Mouse (Mus musculus) heart, embryonic 15.5 days (tissue): ENCODE data around the gene Aebp1. TPM values are rescaled to one million over a fixed set of nuclear protein-coding genes. Genes with fewer than 3 reads are reported as not detected.

ENCODE experiments used
- ATAC-seq: fragments of 200-750 bp; cut with Nextera tagmentation; replicated peaks from 2 replicates; pipeline ENCODE4 v1.8.0; 2017; ENCODE audit warnings: low read depth, moderate TSS enrichment; ENCODE audit not compliant: insufficient number of reproducible peaks, insufficient read depth, low FRiP score
- H3K27ac ChIP-seq: fragments of 300-500 bp; sonication (generic); 2 replicates; pipeline ENCODE4 v1.5.1; 2015; ENCODE audit warnings: mild to moderate bottlenecking, inconsistent platforms
- H3K27me3 ChIP-seq: fragments of 300-500 bp; sonication (generic); 2 replicates; pipeline ENCODE4 v1.6.1; 2015; ENCODE audit warnings: inconsistent platforms
- H3K36me3 ChIP-seq: fragments of 300-500 bp; sonication (generic); 2 replicates; pipeline ENCODE4 v1.6.1; 2015; ENCODE audit warnings: mild to moderate bottlenecking, inconsistent platforms
- H3K4me1 ChIP-seq: fragments of 300-500 bp; sonication (generic); replicated peaks from 2 replicates; pipeline ENCODE4 v1.6.1; 2015; ENCODE audit warnings: inconsistent platforms
- H3K4me2 ChIP-seq: fragments of 300-500 bp; sonication (generic); 2 replicates; pipeline ENCODE4 v1.6.1; 2015; ENCODE audit warnings: inconsistent platforms, mild to moderate bottlenecking, moderate library complexity
- H3K4me3 ChIP-seq: fragments of 300-500 bp; sonication (generic); 2 replicates; pipeline ENCODE4 v1.5.1; 2015; ENCODE audit warnings: mild to moderate bottlenecking, inconsistent platforms
- H3K9ac ChIP-seq: fragments of 300-500 bp; sonication (generic); 2 replicates; pipeline ENCODE4 v1.6.1; 2015; ENCODE audit warnings: mild to moderate bottlenecking, inconsistent platforms
- H3K9me3 ChIP-seq: fragments of 300-500 bp; sonication (generic); replicated peaks from 2 replicates; pipeline ENCODE4 v1.6.1; 2016; ENCODE audit warnings: inconsistent platforms
- WGBS: fragments of 180-500 bp; shearing (Covaris S2); methylation state at CpG from one replicate; pipeline ENCODE4 v1.1.7; 2015; ENCODE audit warnings: mixed read lengths; 5-methylcytosine and 5-hydroxymethylcytosine counted together
- polyA plus RNA-seq: library from polyadenylated mRNA; unstranded; fragments of >200 nt; fragmentation: Nextera tagmentation; extraction: Ambion mirVana; gene quantifications from 2 replicates; pipeline ENCODE4 v1.2.1, GENCODE M21; 2015

The Aebp1 gene
- polyA plus RNA-seq, 1 experiment from 2014 or later, result 31.7 TPM

DNA sequence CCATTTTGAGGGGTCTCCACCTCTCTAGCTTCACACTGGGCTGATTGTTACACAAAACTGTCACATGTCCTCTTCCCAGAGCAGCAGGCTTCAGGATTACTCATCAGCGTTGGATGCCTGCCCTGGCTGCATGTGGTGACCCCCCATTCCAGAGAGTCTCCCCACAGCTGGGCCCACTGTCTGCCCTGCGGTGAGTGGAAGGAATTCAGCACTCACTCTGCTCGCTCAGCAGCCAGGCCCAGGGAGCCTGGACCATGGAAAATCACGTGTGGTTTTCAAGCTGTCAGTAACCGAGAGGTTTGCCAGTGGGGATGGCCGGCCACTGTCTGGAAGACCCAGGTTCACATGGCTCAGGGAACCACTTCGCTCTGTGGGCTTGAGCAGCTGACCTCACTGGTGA is 5.8 kb upstream of the Aebp1 start:
- no peak overlapping the region for H3K9ac ChIP-seq
- H3K4me2 ChIP-seq, result no peak overlapping the region
- no peak; the same call in 1 of the 2 replicates for ATAC-seq
- WGBS, result 28% methylated on average over 7 of the region's 7 CpGs
- H3K36me3 ChIP-seq, result no peaks in the 10 kb centered on the region
- peaks cover 34% of the 10 kb centered on the region for H3K4me1 ChIP-seq
- H3K27me3 ChIP-seq, result no peaks in the 10 kb centered on the region
- H3K4me3 ChIP-seq, result no peak overlapping the region
- H3K27ac ChIP-seq, result no peak overlapping the region
- no peaks in the 10 kb centered on the region for H3K9me3 ChIP-seq

- Histone ChIP-seq H3K9me3 (no peaks in the 10 kb centered on the region), H3K4me3 (no peak overlapping the region), H3K9ac (no peak overlapping the region), H3K27me3 (no peaks in the 10 kb centered on the region), H3K4me1 (peaks cover 35% of the 10 kb centered on the region), H3K27ac (peak overlapping the region; percentile 34; the same call in 1 of the 2 replicates), H3K36me3 (no peaks in the 10 kb centered on the region), H3K4me2 (no peak overlapping the region)
- no peak for ATAC-seq
- whole genome bisulfite sequencing, result 65% methylated on average over 8 of the region's 8 CpGs
Measured at GRCm38 (mm10) chr11:5856479-5857130, 5.1 kb upstream of the Aebp1 start.

DNA sequence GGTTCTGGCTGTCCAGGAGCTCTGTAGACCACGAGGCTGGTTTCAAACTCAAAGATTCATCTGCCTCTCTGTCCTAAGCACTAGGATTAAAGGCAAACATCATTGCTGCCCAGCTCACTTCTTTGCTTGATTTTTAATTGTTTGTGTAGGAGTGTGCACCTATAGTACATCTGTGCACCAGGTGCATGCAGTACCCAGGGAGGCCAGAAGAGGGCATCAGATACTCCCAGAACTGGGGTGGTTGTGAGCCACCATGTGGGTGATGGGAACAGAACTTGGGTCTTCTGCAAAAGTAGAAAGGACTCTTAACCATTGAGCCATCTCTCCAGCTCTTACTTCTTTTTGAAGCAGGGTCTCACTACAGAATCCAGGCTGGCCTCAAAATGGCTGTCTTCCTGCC is 3.0 kb upstream of the Aebp1 start:
- Histone ChIP-seq H3K36me3 (no peaks in the 10 kb centered on the region), H3K4me3 (no peak overlapping the region), H3K4me2 (no peak overlapping the region), H3K9me3 (no peaks in the 10 kb centered on the region), H3K4me1 (peaks cover 40% of the 10 kb centered on the region), H3K9ac (no peak overlapping the region), H3K27me3 (0 out of 2 replicates have a peak, but pooled peaks cover under 1% of the 10 kb centered on the region), H3K27ac (no peak overlapping the region)
- ATAC-seq, result no peak
- 81% methylated on average over 1 of the region's 1 CpGs for WGBS

DNA sequence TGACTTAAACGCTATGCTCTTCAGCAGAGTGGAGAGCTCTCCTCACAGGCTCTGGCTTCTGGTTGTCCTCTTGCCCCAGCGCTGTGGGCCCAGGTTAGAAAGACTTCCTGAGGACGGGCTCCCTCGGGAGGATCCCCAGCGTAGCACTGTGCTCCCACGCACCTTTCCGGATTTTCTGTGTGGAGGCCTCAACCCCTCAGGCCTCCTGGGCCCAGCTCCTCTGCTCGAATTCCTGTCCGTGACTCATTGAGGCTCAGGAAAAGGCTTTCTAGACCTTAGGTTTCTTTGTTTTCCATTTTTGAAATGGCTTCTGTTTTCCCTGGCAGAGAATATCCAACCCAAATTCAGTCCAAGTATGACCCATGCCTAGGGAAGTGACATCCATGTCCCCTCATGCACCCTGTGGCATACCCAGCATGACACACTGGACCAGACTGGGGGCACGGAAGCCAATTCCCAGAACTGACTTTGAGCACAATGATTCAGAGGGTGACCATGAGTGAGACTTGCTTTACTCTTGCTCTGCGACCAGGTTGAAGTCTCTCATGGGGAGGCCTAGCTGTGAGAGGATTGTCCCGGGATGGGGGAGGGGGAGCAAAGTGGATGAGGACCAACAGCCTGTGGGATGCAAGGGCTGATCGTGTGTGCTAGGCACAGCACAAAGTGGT is 1.7 kb upstream of the Aebp1 start:
- Histone ChIP-seq H3K27ac (no peak overlapping the region), H3K4me1 (peaks cover 40% of the 10 kb centered on the region), H3K9me3 (no peaks in the 10 kb centered on the region), H3K27me3 (0 out of 2 replicates have a peak, but pooled peaks cover 3% of the 10 kb centered on the region), H3K4me2 (no peak overlapping the region), H3K9ac (no peak overlapping the region), H3K4me3 (no peak overlapping the region), H3K36me3 (no peaks in the 10 kb centered on the region)
- WGBS, result 77% methylated on average over 13 of the region's 13 CpGs
- no peak for ATAC-seq

DNA sequence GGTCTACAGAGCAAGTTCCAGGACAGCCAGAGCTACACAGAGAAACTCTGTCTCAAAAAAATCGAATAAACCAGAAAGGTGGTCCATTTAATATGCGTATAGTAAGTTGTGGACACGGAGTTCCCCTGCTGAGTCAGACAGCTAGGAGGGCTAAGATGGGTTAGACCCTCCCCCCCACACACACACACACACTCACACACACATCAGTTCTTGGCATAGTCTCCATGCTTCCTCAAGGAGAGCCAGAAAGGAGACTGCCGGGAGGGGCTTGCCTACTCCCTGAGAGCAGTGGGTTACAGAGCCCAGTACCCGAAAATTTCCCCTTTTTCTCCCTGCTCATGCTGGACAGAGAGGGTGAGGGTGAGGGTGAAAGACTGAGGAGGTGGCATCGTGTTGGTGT is 1.1 kb upstream of the Aebp1 start:
- Histone ChIP-seq H3K9me3 (no peaks in the 10 kb centered on the region), H3K27me3 (0 out of 2 replicates have a peak, but pooled peaks cover 3% of the 10 kb centered on the region), H3K4me1 (peaks cover 39% of the 10 kb centered on the region), H3K4me2 (no peak overlapping the region), H3K36me3 (no peaks in the 10 kb centered on the region), H3K27ac (no peak overlapping the region), H3K4me3 (no peak overlapping the region), H3K9ac (no peak overlapping the region)
- no peak for ATAC-seq
- WGBS, result 53% methylated on average over 6 of the region's 6 CpGs

DNA sequence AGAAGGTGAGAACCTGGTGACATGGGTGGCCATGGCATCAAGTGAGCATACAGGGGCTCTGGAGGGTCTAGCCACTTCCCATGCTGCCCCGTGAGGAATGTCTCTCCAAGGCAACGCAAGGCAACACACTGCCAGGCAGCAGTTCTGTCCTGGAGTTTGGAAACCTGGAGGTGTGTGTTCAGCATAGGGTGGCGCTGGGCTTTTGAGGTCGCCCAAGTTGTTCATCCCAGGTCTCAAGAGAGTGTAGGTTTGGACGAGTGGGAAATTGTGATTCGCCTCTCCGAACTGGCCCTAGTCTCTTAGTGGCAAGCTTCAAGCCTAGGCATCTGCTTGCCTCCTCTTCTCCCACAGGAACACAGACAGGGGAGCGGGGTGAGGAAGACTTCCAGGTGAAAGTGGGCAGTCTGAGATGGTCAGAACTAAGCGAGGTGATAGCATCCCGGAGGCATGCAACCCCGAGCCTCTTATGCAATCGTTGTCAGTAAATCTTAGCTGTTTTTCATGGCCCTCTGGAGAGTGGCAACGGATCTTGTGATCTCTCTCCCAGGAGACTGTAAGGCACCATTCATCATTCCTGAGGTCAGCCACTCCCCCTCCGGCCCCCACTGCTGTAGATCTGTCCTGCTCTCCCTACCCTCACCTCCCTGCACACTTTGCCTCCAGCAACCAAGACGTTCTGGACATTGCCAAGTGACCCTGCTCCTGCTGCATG is 803 bp downstream of the Aebp1 start:
- 12% methylated on average over 15 of the region's 15 CpGs for WGBS
- Histone ChIP-seq H3K9ac (peak overlapping the region; percentile 64), H3K4me2 (peak overlapping the region; percentile 83), H3K9me3 (no peaks in the 10 kb centered on the region), H3K27ac (0 out of 2 replicates have a peak overlapping the region, but pooled peaks have one; percentile 12), H3K4me3 (peak overlapping the region; percentile 54), H3K4me1 (peaks cover 26% of the 10 kb centered on the region), H3K27me3 (0 out of 2 replicates have a peak, but pooled peaks cover 3% of the 10 kb centered on the region), H3K36me3 (no peaks in the 10 kb centered on the region)
- 0 out of 2 replicates have a peak, but pooled peaks have one; percentile 14 for ATAC-seq

DNA sequence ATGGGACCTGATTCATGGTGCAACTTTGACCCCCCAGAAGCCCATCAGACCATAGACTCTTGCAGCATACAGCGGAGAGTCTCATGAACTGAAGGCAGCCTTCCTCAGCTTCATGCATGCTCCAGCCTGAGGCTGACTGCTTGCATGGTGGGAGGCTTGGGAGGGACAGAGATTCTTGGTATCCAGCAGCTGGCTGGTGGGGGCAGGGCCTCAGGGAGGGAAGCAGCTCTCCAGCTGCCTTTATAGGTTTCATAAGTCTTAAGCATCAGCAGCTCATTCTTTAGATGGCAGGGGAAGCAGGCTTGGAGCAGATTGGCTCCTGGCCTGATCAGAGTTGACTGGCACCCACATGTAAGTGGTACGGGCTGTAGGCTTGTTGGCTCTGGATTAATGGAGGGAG is 5.4 kb downstream of the Aebp1 start:
- no peaks in the 10 kb centered on the region for H3K9me3 ChIP-seq
- H3K27me3 ChIP-seq, result 0 out of 2 replicates have a peak, but pooled peaks cover 3% of the 10 kb centered on the region
- peaks cover 10% of the 10 kb centered on the region for H3K4me1 ChIP-seq
- no peak overlapping the region for H3K4me2 ChIP-seq
- no peak overlapping the region for H3K4me3 ChIP-seq
- H3K36me3 ChIP-seq, result peaks cover 25% of the 10 kb centered on the region
- ATAC-seq, result no peak
- H3K9ac ChIP-seq, result no peak overlapping the region
- 85% methylated on average over 2 of the region's 2 CpGs for WGBS
- H3K27ac ChIP-seq, result no peak overlapping the region

- Histone ChIP-seq H3K4me1 (no peaks in the 10 kb centered on the region), H3K4me3 (no peak overlapping the region), H3K4me2 (no peak overlapping the region), H3K9ac (no peak overlapping the region), H3K27me3 (0 out of 2 replicates have a peak, but pooled peaks cover 3% of the 10 kb centered on the region), H3K36me3 (peaks cover 36% of the 10 kb centered on the region), H3K27ac (no peak overlapping the region), H3K9me3 (no peaks in the 10 kb centered on the region)
- no peak for ATAC-seq
- WGBS, result 88% methylated on average over 12 of the region's 12 CpGs
Measured at GRCm38 (mm10) chr11:5868324-5868723, 6.6 kb downstream of the Aebp1 start.

GRCm38 (mm10) chr11:5869331-5869730 is 7.6 kb downstream of the Aebp1 start:
- H3K4me1 ChIP-seq, result no peaks in the 10 kb centered on the region
- no peak overlapping the region for H3K9ac ChIP-seq
- ATAC-seq, result no peak
- H3K27ac ChIP-seq, result no peak overlapping the region
- no peak overlapping the region for H3K4me3 ChIP-seq
- no peak overlapping the region for H3K4me2 ChIP-seq
- peaks cover 42% of the 10 kb centered on the region for H3K36me3 ChIP-seq
- H3K9me3 ChIP-seq, result no peaks in the 10 kb centered on the region
- 91% methylated on average over 16 of the region's 16 CpGs for WGBS
- H3K27me3 ChIP-seq, result no peaks in the 10 kb centered on the region

DNA sequence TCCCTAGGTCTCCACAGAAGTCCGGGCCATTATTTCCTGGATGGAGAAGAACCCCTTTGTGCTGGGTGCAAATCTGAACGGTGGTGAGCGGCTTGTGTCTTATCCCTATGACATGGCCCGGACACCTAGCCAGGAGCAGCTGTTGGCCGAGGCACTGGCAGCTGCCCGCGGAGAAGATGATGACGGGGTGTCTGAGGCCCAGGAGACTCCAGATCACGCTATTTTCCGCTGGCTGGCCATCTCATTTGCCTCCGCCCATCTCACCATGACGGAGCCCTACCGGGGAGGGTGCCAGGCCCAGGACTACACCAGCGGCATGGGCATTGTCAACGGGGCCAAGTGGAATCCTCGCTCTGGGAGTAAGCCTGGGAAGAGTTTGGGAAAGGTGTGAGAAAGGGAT is 8.3 kb downstream of the Aebp1 start:
- Histone ChIP-seq H3K4me3 (no peak overlapping the region), H3K27me3 (no peaks in the 10 kb centered on the region), H3K36me3 (peaks cover 49% of the 10 kb centered on the region), H3K4me2 (no peak overlapping the region), H3K27ac (no peak overlapping the region), H3K9me3 (no peaks in the 10 kb centered on the region), H3K4me1 (no peaks in the 10 kb centered on the region), H3K9ac (no peak overlapping the region)
- no peak for ATAC-seq
- 78% methylated on average over 16 of the region's 16 CpGs for WGBS

GRCm38 (mm10) chr11:5872707-5873106 is 11.0 kb downstream of the Aebp1 start:
- no peak overlapping the region for H3K4me3 ChIP-seq
- no peaks in the 10 kb centered on the region for H3K27me3 ChIP-seq
- H3K9ac ChIP-seq, result no peak overlapping the region
- H3K9me3 ChIP-seq, result no peaks in the 10 kb centered on the region
- H3K4me1 ChIP-seq, result peaks cover 17% of the 10 kb centered on the region
- no peak overlapping the region for H3K4me2 ChIP-seq
- H3K27ac ChIP-seq, result no peak overlapping the region
- H3K36me3 ChIP-seq, result peaks cover 50% of the 10 kb centered on the region
- 91% methylated on average over 11 of the region's 11 CpGs for WGBS
- ATAC-seq, result no peak
